Mouse (Mus musculus) G1E (cell line): ENCODE results near the gene Chka. TPM values are rescaled to one million over a fixed set of nuclear protein-coding genes. Genes with fewer than 3 reads are reported as not detected.

Source experiments
- ATAC-seq: 2 replicates; pipeline ENCODE4 v1.8.0; 2016; ENCODE audit warnings: mild to moderate bottlenecking; ENCODE audit not compliant: insufficient number of reproducible peaks, poor library complexity, low FRiP score, severe bottlenecking; ENCODE audit errors: extremely low read depth
- DNase-seq: peaks from one replicate; pipeline ENCODE4 v3.0.0; 2012; ENCODE audit warnings: low spot score
- H3K27me3 ChIP-seq: 2 replicates; pipeline ENCODE4 v1.6.1; 2012; ENCODE audit warnings: mild to moderate bottlenecking, low read length, inconsistent platforms; ENCODE audit not compliant: insufficient read depth
- H3K36me3 ChIP-seq: replicated peaks from 2 replicates; pipeline ENCODE3; 2012; ENCODE audit warnings: mild to moderate bottlenecking, inconsistent platforms
- H3K4me1 ChIP-seq: 2 replicates; pipeline ENCODE4 v1.6.1; 2012; ENCODE audit warnings: low read depth, low read length, inconsistent platforms, mixed read lengths; ENCODE audit not compliant: insufficient read depth
- H3K4me3 ChIP-seq: 2 replicates; pipeline ENCODE4 v1.5.1; 2012; ENCODE audit warnings: low read depth, mild to moderate bottlenecking, inconsistent platforms, low read length, moderate library complexity, mixed read lengths
- H3K9me3 ChIP-seq: replicated peaks from 2 replicates; pipeline ENCODE4 v1.6.1; 2012; ENCODE audit warnings: inconsistent platforms
- CTCF ChIP-seq: IDR thresholded peaks from 2 replicates; pipeline ENCODE4 v1.5.1; 2012; ENCODE audit warnings: low read depth, low read length, inconsistent platforms, mixed read lengths
- GATA1 ChIP-seq: IDR thresholded peaks from 2 replicates; pipeline ENCODE4 v1.6.1; 2012; ENCODE audit warnings: borderline replicate concordance, low read length, inconsistent platforms, mixed read lengths
- GATA2 ChIP-seq: IDR thresholded peaks from 2 replicates; pipeline ENCODE4 v1.6.1; 2012; ENCODE audit warnings: low read depth, low read length, inconsistent platforms, borderline replicate concordance
- POLR2AphosphoS5 ChIP-seq: IDR thresholded peaks from 2 replicates; pipeline ENCODE4 v1.6.1; 2012; ENCODE audit warnings: low read depth, low read length, inconsistent platforms; ENCODE audit not compliant: insufficient replicate concordance
- TAL1 ChIP-seq: conservative IDR thresholded peaks from 2 replicates; pipeline ENCODE4 v1.6.1; 2012; ENCODE audit warnings: low read depth, low read length, inconsistent platforms, mixed read lengths
- polyA plus RNA-seq: library from polyadenylated mRNA; stranded (reverse); fragments of >175 nt; gene quantifications from 2 replicates; pipeline ENCODE4 v1.2.3, GENCODE M21; 2012
- total RNA-seq, 2 experiments: library from RNA; stranded (forward) in 1 of 2; stranded (reverse) in 1 of 2; fragments of 200-1000 nt in 1 of 2; fragments of >200 nt in 1 of 2; fragmentation: Nextera tagmentation in 1 of 2; gene quantifications; 2 replicates each; pipeline ENCODE4 v1.2.3; 2014 to 2017

Chka gene
- total and polyA plus RNA-seq, 3 experiments, result 7.4 to 31.7 (median 26.7) TPM

DNA sequence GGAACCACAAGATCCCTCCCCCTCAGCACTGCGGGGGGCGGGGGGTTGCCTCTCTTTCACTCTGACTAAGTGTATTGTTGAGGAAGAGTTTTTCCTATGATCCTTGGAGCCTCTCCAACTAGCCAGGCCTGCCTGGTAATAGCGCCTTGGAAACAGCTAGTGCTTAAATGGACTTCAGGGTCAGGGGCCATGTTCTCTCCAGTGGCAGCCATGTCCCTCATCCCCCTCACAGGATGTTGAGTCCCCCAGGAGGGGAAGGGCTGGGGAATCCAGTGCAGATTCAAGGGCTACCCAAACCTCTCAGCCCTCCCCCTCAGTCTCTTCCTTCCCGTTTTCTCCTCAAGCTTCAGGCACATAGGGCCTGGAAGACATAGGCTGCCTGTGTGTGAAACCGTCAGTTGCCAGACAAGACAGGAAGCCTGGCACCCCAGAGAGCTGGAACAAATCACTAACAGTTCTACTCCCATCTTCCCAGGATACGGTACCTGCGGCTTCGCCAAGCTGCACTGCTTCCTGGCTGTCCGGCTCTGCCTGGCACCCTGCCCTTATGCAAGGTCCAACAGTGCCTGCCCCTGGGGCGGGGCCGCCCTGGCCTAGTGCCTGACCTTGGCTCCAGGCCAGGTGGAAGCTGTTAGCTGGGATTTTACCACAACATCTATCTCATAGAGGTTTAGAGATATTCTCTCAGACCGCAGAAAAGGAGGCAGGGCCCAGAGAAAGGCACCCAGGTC lies 77.8 kb downstream of the Chka start, which contains the start of gene Aldh3b1:
TSS of gene Aldh3b1 (minus strand) at position 598 of the 731 bp plus-strand sequence.
- Histone ChIP-seq H3K9me3 (no peaks in the 10 kb centered on the region), H3K4me3 (no peak within 1 kb of the TSS), H3K4me1 (no peaks in the 10 kb centered on the region; the same call in 1 of the 2 replicates), H3K27me3 (peaks cover 54% of the 10 kb centered on the region), H3K36me3 (no peaks in the 10 kb centered on the region)
- no peak for DNase-seq
- no peak for TF ChIP-seq TAL1
- TF ChIP-seq POLR2AphosphoS5, result no peak
- no peak for TF ChIP-seq GATA1
- TF ChIP-seq CTCF, result no peak
- TF ChIP-seq GATA2, result no peak
- no peak for ATAC-seq

DNA sequence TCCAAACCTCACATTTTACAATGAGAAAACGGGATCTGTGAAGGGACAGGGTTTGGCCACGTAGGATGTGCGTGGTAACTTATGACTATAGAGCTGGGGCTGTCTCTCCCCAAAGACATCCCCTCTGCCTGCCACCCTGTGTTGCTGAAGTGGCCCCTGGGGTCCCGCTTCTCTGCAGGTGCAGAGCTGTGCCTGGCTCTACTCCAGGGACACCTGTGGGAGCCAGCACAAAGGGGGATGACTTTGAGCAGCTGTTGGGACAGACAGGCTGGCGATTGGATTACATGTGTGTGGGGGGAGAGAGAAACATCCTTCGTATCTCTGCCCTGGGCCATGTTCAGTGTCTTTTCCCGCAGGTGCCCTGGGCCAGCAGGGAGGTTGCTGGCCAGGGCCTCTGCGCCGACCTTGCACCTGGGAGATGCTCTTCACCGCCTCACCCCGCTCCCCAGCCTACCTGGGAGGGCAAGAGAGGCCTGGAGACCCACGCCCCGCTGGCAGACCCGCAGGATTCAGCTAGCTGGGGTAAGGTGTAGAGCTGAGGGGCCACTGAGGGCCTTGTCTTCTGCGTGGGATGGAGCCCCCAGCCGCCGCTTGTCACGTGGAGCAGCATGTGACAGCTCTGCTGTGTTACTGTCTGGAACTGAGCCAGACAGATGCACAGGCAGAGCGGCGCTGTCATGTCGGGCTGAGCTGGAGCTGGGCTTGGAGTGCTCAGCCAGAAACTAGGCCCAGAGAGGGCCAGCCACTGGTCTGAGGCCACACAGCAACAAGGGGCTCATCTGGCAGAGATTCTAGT lies 78.9 kb downstream of the Chka start:
- Histone ChIP-seq H3K9me3 (no peaks in the 10 kb centered on the region), H3K36me3 (no peaks in the 10 kb centered on the region), H3K27me3 (peaks cover 52% of the 10 kb centered on the region), H3K4me1 (no peaks in the 10 kb centered on the region; the same call in 1 of the 2 replicates), H3K4me3 (no peak overlapping the region)
- DNase-seq, result no peak
- TF ChIP-seq CTCF, result no peak
- no peak for ATAC-seq

DNA sequence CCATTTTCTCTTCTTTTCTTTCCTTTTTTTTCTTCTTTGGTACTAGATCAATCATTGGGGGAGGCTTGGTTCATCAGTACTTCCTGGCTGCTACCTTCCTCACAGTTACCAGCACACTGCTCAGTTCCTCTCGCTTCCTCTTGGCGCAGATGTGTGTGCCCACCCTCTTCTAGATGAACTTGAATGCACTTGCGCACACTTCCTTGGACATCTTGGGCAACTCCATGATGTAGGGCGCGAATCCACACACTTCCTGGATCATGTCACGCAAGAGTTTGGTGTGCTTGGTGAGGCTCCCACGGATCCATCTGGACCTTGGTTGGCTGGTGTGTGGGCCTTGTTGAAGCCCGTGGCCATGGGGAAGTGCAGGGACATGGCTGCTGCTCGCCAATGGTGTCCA lies 80.1 kb downstream of the Chka start:
- peaks cover 6% of the 10 kb centered on the region for H3K4me1 ChIP-seq
- H3K9me3 ChIP-seq, result no peaks in the 10 kb centered on the region
- no peak for DNase-seq
- H3K36me3 ChIP-seq, result no peaks in the 10 kb centered on the region
- no peak for ATAC-seq
- TF ChIP-seq POLR2AphosphoS5, result no peak
- no peak for TF ChIP-seq TAL1
- no peak for TF ChIP-seq GATA2
- TF ChIP-seq CTCF, result no peak
- no peak for TF ChIP-seq GATA1
- peaks cover 51% of the 10 kb centered on the region for H3K27me3 ChIP-seq
- no peak overlapping the region for H3K4me3 ChIP-seq

DNA sequence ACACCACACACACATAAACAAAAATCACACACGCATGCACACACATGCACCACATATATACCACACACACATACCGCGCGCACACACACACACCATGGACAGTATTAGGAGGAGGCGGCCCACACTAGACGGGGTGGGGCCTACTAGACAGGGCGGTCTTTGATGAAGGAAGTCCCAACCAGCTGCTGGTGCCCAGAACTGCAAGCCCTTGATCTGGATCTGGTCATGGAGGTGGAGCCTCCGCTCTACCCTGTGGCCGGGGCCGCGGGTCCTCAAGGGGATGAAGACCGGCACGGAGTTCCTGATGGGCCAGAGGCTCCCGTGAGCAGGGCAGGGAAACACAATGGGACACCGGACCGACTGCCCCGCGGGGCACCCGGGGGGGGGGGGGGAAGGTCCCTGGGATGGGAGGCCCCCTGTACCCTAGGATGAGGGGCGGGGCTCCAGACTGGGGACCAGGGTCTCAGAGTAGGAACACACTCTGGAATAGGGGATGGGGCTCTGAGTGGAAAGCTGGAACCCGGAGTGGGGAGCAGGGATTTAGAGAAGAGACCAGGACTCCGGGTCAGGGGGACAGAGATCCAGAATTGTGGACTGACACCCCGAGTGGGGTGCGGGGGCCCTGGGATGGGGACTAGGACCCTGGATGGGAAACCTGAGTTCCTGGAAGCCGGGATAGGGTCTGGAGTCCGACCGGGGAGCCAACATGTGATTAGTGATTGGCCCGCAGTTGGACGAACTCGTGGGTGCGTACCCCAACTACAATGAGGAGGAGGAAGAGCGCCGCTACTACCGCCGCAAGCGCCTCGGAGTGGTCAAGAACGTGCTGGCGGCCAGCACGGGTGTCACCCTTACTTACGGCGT lies 83.7 kb downstream of the Chka start, which contains the start of gene Unc93b1:
TSS of gene Unc93b1 (plus strand) at position 155 of the 864 bp plus-strand sequence.
- Histone ChIP-seq H3K4me1 (peaks cover 6% of the 10 kb centered on the region), H3K27me3 (peaks cover 27% of the 10 kb centered on the region), H3K36me3 (no peaks in the 10 kb centered on the region), H3K4me3 (peak within 1 kb of the TSS; percentile 13; the same call in 1 of the 2 replicates), H3K9me3 (no peaks in the 10 kb centered on the region)
- no peak for DNase-seq
- TF ChIP-seq GATA1 (no peak), POLR2AphosphoS5 (no peak), GATA2 (no peak)
- ATAC-seq, result no peak

DNA sequence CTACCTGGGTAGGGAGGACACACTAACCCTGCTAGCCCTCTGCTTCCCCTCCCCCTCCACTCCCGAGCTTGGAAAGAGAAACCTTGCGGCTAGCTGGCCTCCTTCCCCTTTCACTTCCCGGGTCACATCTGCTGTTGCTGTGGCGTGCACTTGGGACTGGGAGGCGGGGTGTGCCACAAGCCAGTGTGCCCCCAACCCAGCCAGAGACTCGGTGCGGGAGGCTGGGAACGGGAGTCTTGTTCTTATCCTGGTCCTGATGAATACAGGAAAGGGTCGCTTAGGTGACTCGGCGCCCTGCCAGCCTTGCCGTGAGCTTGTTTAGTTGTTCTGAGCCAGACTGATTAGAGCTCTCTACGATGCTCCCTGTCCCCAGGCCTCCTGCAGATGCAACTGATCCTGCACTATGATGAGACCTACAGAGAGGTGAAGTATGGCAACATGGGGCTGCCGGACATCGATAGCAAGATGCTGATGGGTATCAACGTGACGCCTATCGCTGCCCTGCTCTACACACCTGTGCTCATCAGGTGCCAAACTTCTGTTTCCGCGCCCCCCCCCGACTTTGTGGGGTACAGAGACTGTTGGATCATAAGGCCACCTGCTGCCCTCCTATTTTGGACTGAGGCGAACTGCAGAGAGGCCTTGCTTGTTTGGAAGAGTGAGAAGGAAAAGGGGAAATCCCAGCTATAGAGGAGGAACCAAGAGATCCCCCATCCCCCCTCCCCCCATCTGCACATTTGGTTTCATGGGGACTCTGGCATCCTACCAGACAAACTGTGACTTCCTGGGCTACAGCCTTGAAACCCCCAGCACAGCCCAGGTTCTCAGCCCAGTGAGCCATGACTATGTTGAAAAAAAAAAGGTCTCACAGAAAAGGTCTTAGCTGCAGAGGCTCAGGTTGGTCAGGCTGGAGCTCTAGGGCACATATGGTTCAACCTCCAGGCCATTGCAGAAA lies 84.6 kb downstream of the Chka start:
- H3K4me1 ChIP-seq, result peaks cover 6% of the 10 kb centered on the region
- H3K36me3 ChIP-seq, result no peaks in the 10 kb centered on the region
- peak overlapping the region; percentile 13; the same call in 1 of the 2 replicates for H3K4me3 ChIP-seq
- ATAC-seq, result no peak
- no peak for DNase-seq
- no peaks in the 10 kb centered on the region for H3K9me3 ChIP-seq
- H3K27me3 ChIP-seq, result peaks cover 22% of the 10 kb centered on the region
- TF ChIP-seq GATA1 (no peak), POLR2AphosphoS5 (no peak), TAL1 (no peak), CTCF (no peak)
